Mouse (Mus musculus) lung, adult 2 months (tissue): ENCODE results near the gene Gm5868. TPM values are rescaled to one million over a fixed set of nuclear protein-coding genes. Genes with fewer than 3 reads are reported as not detected.
"Not testable (repeated sequence)": the region's sequence is repeated elsewhere in the genome, so short reads cannot be mapped to it uniquely, and the experiment has no call there.

ENCODE experiments used
- DNase-seq: peaks from one replicate; pipeline ENCODE4 v3.0.0; 2022
- H3K4me1 ChIP-seq: fragments of 200-500 bp; 2 replicates; pipeline ENCODE4 v1.6.1; 2011; ENCODE audit warnings: low read length; ENCODE audit not compliant: control insufficient read depth, insufficient read depth
- H3K4me3 ChIP-seq: fragments of 200-500 bp; replicated peaks from 2 replicates; pipeline ENCODE3; 2011; ENCODE audit warnings: low read depth, mild to moderate bottlenecking, control low read depth, low read length; ENCODE audit errors: extremely low read depth
- CTCF ChIP-seq: fragments of 200-500 bp; IDR thresholded peaks from 2 replicates; pipeline ENCODE4 v1.5.1; 2011; ENCODE audit warnings: mild to moderate bottlenecking, low read length, control low read depth; ENCODE audit not compliant: insufficient read depth
- POLR2A ChIP-seq: fragments of 200-500 bp; IDR thresholded peaks from 2 replicates; pipeline ENCODE4 v1.6.1; 2011; ENCODE audit warnings: low read depth, mild to moderate bottlenecking, control low read depth, low read length, borderline replicate concordance; ENCODE audit errors: extremely low read depth
- WGBS: fragments of 180-500 bp; shearing (Covaris S2); methylation state at CpG from one replicate; pipeline ENCODE4 v1.1.7; 2018; 5-methylcytosine and 5-hydroxymethylcytosine counted together
- polyA plus RNA-seq: library from polyadenylated mRNA; depleted of rRNA; stranded (reverse); fragments of >200 nt; gene quantifications from 2 replicates; pipeline ENCODE4 v1.2.3, GENCODE M21; 2012

Gene Gm5868
- polyA plus RNA-seq, 1 experiment = not detected

DNA sequence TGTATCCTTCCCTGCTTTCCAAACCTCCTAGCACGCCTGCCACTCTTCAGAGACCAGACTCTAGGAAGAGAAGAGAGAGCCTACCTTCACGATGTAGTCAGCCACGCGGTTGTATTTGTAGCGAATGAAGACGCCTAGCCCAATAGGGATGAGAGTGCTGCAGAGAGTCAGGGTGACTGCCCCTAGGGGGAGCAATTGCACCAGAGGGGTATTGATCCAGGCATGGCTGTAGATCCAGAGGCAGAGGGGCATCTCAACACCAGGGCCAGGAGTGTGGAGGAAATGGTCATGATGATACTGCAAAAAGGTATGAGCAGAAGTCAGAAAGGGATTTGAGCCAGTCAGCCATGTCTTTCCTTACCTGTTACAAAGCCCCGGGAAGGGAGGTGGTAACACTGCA lies 1.2 kb downstream of the Gm5868 start:
- not testable (repeated sequence) for H3K4me1 ChIP-seq, H3K4me3 ChIP-seq, DNase-seq
- peak; percentile 43; the same call in 1 of the 2 replicates for TF ChIP-seq CTCF
- 42% methylated on average over 7 of the region's 7 CpGs for WGBS

DNA sequence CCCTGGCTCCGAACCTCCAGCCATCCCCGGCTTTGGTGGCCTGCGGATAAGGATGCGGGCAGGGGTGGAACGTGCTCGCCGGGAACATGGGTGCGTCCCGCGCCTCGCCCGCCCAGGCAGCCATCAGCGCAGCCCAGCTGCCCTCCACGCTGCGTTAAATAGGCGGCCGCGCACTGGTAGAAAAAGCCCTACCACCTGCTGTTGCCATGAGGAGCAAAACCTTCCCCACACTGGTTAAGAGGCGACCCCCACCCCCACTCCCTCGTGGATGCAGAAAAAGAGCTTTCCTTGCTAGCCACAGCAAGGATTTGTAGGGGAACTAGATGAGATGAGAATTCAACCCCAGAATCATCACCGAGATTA lies 6.4 kb downstream of the Gm5868 start, which contains the start of gene Zar1:
Zar1 (minus strand) TSS at position 285 of the 363 bp plus-strand sequence.
- H3K4me3 ChIP-seq, DNase-seq: not testable (repeated sequence)
- WGBS = 12% methylated on average over 21 of the region's 21 CpGs

DNA sequence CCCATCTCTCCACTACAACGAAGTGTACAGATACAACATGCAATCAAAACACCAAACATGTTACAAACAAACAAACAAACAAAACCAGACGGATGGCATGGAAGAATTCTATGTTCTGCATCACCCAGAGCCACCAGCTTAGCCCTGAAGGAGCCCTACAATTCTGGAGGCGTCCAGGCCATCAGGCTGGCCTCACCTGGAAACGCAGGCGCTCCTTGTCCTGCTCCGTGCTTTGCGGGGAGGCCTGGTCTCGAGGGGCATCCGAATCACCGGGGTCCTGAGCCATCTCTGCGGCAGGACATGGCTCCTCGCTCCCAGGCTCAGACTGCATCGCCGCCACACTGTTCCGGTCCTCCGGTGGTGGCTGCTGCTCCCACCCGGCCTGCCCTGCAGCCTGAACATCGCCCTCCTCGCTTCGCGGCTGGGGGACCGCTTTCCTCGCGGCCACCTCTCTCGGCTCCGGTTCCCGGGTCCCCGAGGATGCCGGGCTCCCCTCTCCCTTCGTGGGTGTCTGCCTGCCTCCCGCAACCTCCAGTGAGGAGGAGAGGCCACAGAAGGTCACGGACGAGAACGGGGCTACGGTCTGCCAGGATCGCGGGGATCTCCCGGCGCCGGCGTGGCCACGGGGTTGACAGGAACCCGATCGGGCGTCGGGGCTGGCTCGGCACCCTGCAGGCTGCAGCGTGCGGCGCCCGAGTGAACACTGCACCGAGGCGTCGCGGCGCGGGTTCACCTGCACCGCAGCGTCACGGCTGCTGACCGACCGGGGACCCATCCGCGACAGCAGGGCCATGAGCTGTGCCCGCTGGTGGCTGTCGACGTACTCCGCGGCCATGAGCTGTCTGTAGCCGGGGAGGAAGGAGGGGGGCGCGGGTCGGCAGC lies 7.0 kb downstream of the Gm5868 start:
- 8% methylated on average over 56 of the region's 73 CpGs for WGBS

More for the DNA sequence above, 6.4 kb downstream of the Gm5868 start, which contains the start of gene Zar1:
- not testable (repeated sequence) for H3K4me1 ChIP-seq

DNA sequence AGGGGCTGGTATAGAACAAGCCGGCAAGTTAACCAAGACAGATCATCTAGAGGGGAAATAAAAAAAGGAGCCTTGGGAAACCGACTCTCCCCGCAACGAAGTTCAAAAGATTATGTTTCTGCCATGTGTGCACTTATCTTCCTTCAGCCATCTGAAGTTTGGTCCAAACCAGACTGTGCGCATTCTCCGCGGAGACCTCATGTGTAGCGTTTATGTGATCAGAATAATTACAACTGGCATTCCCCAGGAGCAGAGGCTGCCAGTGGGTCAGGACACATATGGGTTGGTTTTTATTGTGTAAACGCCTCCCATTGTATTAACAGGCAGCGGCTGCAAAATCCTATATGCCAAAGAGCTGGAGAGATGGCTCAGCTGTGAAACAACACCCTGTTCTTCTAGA lies 7.8 kb downstream of the Gm5868 start:
- 64% methylated on average over 10 of the region's 10 CpGs for WGBS
- H3K4me3 ChIP-seq, H3K4me1 ChIP-seq, DNase-seq: not testable (repeated sequence)

More for the DNA sequence above, 7.0 kb downstream of the Gm5868 start:
- not testable (repeated sequence) for DNase-seq, H3K4me3 ChIP-seq, H3K4me1 ChIP-seq

DNA sequence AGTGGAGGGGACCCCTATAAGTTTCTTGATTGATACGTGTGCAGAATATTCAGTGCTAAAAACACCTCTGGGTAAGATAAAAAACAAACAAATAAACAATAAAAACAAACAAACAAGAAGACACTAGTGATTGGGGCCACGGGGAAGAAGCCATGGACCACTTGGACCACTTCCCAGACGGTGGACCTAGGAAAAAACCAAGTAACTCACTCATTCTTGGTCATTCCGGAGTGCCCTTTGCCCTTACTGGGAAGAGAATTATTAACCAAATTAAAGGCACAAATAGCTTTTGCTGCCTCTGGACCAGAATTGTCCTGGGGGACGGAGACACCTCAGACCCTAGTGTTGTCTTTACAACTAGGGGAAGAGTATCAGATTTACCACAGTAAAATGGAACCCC lies 21.7 kb downstream of the Gm5868 start:
- no peak for DNase-seq
- no peak overlapping the region for H3K4me3 ChIP-seq
- TF ChIP-seq POLR2A (no peak), CTCF (no peak)
- H3K4me1 ChIP-seq = no peaks in the 10 kb centered on the region
- 82% methylated on average over 5 of the region's 5 CpGs for WGBS

DNA sequence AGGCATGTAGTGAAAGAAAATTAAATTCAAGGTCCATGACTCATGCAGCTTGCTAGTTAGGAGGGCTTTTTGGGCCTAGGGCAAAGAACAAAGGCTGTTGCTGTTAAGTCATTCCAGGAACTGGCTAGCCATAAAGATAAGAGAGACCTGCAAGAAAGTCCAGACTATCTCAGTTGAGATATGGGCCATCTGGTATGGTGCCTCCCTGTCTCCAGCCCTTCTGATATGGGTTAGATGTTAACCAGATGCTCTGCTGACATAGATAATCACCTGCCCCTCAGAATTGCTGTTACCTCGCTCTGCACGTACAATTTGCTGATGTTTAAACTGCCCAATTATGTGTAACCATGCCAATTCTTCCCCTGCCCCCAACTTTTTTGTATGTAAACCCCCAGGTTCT lies 24.2 kb downstream of the Gm5868 start:
- not testable (repeated sequence) for H3K4me1 ChIP-seq, H3K4me3 ChIP-seq, DNase-seq
- 85% methylated on average over 2 of the region's 2 CpGs for WGBS

DNA sequence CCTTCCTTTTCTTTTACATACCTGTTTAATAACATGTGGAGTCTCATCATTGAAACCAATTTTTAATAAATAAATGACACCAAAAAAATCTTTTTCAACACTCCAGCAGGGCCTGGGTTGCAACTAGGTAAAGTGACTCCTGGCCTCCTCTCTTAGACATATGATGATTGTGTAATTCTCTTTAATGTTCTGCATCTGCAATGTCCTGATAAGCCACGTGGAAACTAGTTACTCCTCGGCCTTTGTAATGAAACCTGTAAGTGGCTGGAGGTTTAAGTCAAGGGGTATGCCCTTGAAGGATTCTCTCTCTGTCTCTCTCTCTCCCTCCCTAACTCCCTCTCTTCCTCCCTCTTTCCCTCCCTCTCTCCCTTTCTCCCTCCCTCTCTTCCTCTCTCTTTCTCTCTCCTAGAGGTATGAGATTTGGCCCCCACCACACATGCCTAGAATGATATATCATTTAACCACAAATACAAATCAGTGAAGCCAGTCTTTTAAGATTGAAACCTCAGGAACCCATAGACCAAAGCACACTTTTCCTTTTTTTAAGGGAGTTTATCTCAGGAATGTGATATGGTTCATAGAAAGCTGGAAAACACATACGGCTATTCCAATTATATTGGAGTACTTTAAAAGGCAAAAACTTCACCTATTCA lies 26.2 kb downstream of the Gm5868 start:
- TF ChIP-seq CTCF (no peak), POLR2A (no peak)
- DNase-seq = no peak
- peaks cover 3% of the 10 kb centered on the region for H3K4me1 ChIP-seq
- no peak overlapping the region for H3K4me3 ChIP-seq
- WGBS = 49% methylated on average over 3 of the region's 3 CpGs

DNA sequence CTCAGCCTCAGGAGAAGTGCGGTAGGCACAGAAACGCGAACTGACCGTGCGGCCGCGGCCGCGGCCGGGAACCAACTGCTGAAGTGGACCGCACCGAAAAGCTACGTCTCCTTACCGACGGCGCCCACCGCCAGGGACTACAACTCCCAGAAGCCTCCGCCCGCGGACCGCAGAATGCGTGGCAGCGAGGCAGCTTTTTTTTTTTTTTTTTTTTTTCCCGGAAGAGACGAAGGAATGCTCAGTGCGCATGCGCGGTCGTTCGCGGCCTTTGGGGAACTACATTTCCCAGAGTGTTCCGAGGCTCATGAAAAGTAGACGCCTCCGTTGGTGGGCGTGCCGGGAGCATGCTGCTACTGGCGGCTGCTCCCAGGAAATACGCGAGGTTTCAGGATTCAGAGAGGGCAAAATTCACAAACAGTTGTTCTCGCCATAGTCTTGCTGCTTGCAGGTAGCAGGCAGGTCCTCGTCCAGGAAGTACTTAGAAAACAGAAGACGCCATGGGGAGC lies 27.8 kb downstream of the Gm5868 start, which contains the start of gene Nfxl1:
Nfxl1 (minus strand) TSS at position 141 of the 506 bp plus-strand sequence.
- peak; percentile 70; the same call in 1 of the 2 replicates for TF ChIP-seq POLR2A
- no peak for TF ChIP-seq CTCF
- peak within 1 kb of the TSS; percentile 87 for H3K4me3 ChIP-seq
- H3K4me1 ChIP-seq = peaks cover 3% of the 10 kb centered on the region
- DNase-seq = peak; percentile 91
- WGBS = under 1% methylated on average over 42 of the region's 42 CpGs

DNA sequence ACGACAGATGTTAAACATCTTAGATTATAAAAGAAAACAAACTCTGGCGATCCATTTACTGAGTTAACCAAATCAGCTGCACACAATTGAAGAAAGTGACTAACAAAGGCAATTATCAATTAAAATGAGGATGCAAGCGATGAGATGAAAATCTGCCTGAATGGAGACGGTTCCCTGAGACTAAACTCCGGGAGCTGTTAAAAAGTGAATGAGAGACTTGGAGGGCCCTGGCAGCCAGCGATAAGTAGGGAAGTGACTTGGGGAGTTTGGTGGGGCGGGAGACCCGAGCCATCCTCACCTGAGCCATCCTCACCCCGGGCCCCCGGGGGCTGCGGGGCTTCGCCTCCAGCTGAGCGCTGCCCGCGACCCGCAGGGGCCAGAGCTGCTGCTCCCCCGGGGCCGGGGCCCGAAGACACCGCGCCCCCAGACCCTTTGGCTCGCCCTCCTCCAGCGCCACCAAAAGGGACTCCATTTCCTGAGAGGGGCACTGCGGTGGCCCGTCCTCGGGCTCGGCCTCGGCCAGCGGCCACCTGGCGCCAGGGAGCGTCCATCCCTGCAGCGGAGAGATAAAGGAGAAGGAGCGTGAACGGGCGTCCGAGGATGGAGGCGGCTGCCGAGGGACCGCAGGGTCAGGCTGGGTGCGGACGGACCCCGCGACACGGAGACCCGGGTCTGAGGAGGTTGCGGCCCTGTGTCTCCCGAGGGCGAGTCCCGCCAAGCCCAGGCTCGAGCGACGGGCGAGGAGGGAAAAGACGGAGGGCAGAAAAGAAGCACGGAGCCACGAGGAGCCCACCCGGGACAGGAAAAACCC lies 28.4 kb downstream of the Gm5868 start:
- no peak for DNase-seq
- H3K4me1 ChIP-seq = peaks cover 3% of the 10 kb centered on the region
- WGBS = 2% methylated on average over 57 of the region's 57 CpGs
- H3K4me3 ChIP-seq = peak overlapping the region; percentile 87
- TF ChIP-seq POLR2A (no peak), CTCF (no peak)

DNA sequence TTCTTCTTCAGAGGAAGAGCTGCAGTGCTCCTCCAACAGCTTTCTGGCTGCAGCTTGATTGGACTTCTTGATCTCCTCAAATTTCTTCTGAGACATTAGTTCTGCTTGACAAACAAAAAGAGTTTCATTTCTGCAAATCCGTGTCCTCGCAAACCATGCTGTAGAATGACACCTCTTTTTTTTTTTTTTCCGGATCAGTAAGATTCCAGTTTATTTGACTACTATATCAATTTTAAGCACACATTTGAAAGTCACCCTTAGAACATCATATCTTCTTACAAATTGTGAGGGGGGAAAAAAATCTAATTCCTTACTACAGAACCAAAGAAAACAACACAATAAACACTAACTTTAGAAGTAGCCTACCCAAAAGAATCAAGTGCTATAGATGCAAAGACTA lies 31.1 kb downstream of the Gm5868 start:
- Histone ChIP-seq H3K4me3 (no peak overlapping the region), H3K4me1 (peaks cover 3% of the 10 kb centered on the region)
- WGBS = 78% methylated on average over 3 of the region's 3 CpGs
- DNase-seq = no peak
- TF ChIP-seq CTCF = no peak
- TF ChIP-seq POLR2A = no peak
